Mouse (Mus musculus) gastrocnemius, postnatal 25 days (tissue): ENCODE results near the gene Nkain2. TPM values are rescaled to one million over a fixed set of nuclear protein-coding genes. Genes with fewer than 3 reads are reported as not detected.
"Not testable (repeated sequence)": the region's sequence is repeated elsewhere in the genome, so short reads cannot be mapped to it uniquely, and the experiment has no call there.

ENCODE experiments used
- DNase-seq: peaks from one replicate; pipeline ENCODE4 v3.0.0; 2022
- long read RNA-seq, 2 experiments: library from polyadenylated mRNA; stranded (forward); transcript quantifications; one replicate each; pipeline ENCODE4 v2.0.0; 2021
- total RNA-seq, 2 experiments: library from RNA; stranded (reverse); gene quantifications; 1 replicate in 1 of 2; 2 replicates in 1 of 2; pipeline ENCODE4 v1.2.3; 2021

Gene Nkain2
- under 1 TPM; 0.20 to 0.21 TPM for total RNA-seq
- long read RNA-seq, experiment 1, result 0 reads
- long read RNA-seq, experiment 2, result 0 reads

GRCm38 (mm10) chr10:32889652-32890506 is at the start of gene Nkain2:
Gene Nkain2 (minus strand): TSS chr10:32890462.
- peak; percentile 13 for DNase-seq

- no peak for DNase-seq
Measured at GRCm38 (mm10) chr10:32939853-32940252, 49.6 kb upstream of the Nkain2 start.

GRCm38 (mm10) chr10:32895093-32895492 is 4.8 kb upstream of the Nkain2 start:
- no peak for DNase-seq

- DNase-seq, result peak; percentile 8
Measured at GRCm38 (mm10) chr10:32890507-32891131, 357 bp upstream of the Nkain2 start.

- DNase-seq, result no peak
Measured at GRCm38 (mm10) chr10:32881977-32882376, 8.3 kb downstream of the Nkain2 start.

- DNase-seq, result no peak
Measured at GRCm38 (mm10) chr10:32870691-32871406, 19.4 kb downstream of the Nkain2 start.

- DNase-seq, result no peak
Measured at GRCm38 (mm10) chr10:32869541-32869940, 20.7 kb downstream of the Nkain2 start.

- no peak for DNase-seq
Measured at GRCm38 (mm10) chr10:32815210-32815883, 74.9 kb downstream of the Nkain2 start.

- DNase-seq, result no peak
Measured at GRCm38 (mm10) chr10:32796215-32796614, 94.0 kb downstream of the Nkain2 start.

GRCm38 (mm10) chr10:32790541-32790940 is 99.7 kb downstream of the Nkain2 start:
- DNase-seq, result no peak

- DNase-seq, result no peak
Measured at GRCm38 (mm10) chr10:32782732-32783359, 107.4 kb downstream of the Nkain2 start.

- no peak for DNase-seq
Measured at GRCm38 (mm10) chr10:32738989-32739388, 151.3 kb downstream of the Nkain2 start.

- not testable (repeated sequence) for DNase-seq
Measured at GRCm38 (mm10) chr10:32706579-32706978, 183.7 kb downstream of the Nkain2 start.

GRCm38 (mm10) chr10:32696661-32697060 is 193.6 kb downstream of the Nkain2 start:
- DNase-seq, result no peak

GRCm38 (mm10) chr10:32684548-32684947 is 205.7 kb downstream of the Nkain2 start:
- no peak for DNase-seq

GRCm38 (mm10) chr10:32640256-32640655 is 250.0 kb downstream of the Nkain2 start:
- no peak for DNase-seq

GRCm38 (mm10) chr10:32639173-32639572 is 251.1 kb downstream of the Nkain2 start:
- DNase-seq, result no peak

GRCm38 (mm10) chr10:32631043-32631442 is 259.2 kb downstream of the Nkain2 start:
- DNase-seq, result no peak

GRCm38 (mm10) chr10:32604448-32604847 is 285.8 kb downstream of the Nkain2 start:
- DNase-seq, result no peak

- no peak for DNase-seq
Measured at GRCm38 (mm10) chr10:32602798-32603197, 287.5 kb downstream of the Nkain2 start.

- DNase-seq, result no peak
Measured at GRCm38 (mm10) chr10:32594998-32595397, 295.3 kb downstream of the Nkain2 start.

- DNase-seq, result no peak
Measured at GRCm38 (mm10) chr10:32577276-32577580, 313.0 kb downstream of the Nkain2 start.
